Mouse (Mus musculus) kidney, adult 2 months (tissue): Measurements from ENCODE around the gene Dpysl5. TPM values are rescaled to one million over a fixed set of nuclear protein-coding genes. Genes with fewer than 3 reads are reported as not detected.

Experiments used
- DNase-seq: peaks from one replicate; pipeline ENCODE4 v3.0.0; 2021
- H3K27ac ChIP-seq: fragments of 200-500 bp; 2 replicates; pipeline ENCODE4 v1.5.1; 2012; ENCODE audit warnings: low read depth, low read length, control low read depth, inconsistent platforms; ENCODE audit not compliant: insufficient read depth
- H3K27me3 ChIP-seq: fragments of 200-500 bp; replicated peaks from 2 replicates; pipeline ENCODE4 v1.6.1; 2012; ENCODE audit warnings: mild to moderate bottlenecking, moderate library complexity, low read length, inconsistent platforms; ENCODE audit not compliant: control insufficient read depth, insufficient read depth
- H3K36me3 ChIP-seq: fragments of 200-500 bp; 2 replicates; pipeline ENCODE4 v1.6.1; 2012; ENCODE audit warnings: mild to moderate bottlenecking, moderate library complexity, low read length, inconsistent platforms; ENCODE audit not compliant: control insufficient read depth, insufficient read depth
- H3K4me1 ChIP-seq: fragments of 200-500 bp; 2 replicates; pipeline ENCODE4 v1.6.1; 2011; ENCODE audit warnings: low read length; ENCODE audit not compliant: control insufficient read depth, insufficient read depth
- H3K4me3 ChIP-seq: fragments of 200-500 bp; 2 replicates; pipeline ENCODE4 v1.5.1; 2011; ENCODE audit warnings: mild to moderate bottlenecking, low read depth, low read length, control low read depth; ENCODE audit not compliant: insufficient read depth
- CTCF ChIP-seq: fragments of 200-500 bp; conservative IDR thresholded peaks from 2 replicates; pipeline ENCODE4 v1.5.1; 2011; ENCODE audit warnings: low read depth, mild to moderate bottlenecking, control low read depth, low read length, moderate library complexity, mixed read lengths; ENCODE audit not compliant: insufficient read depth, insufficient read length
- POLR2A ChIP-seq: fragments of 200-500 bp; IDR thresholded peaks from one replicate; pipeline ENCODE4 v1.6.1; 2011; ENCODE audit warnings: low read depth, low read length, control low read depth
- WGBS: fragments of 180-500 bp; shearing (Covaris S2); methylation state at CpG from one replicate; pipeline ENCODE4 v1.1.7; 2018; 5-methylcytosine and 5-hydroxymethylcytosine counted together
- polyA plus RNA-seq: library from polyadenylated mRNA; depleted of rRNA; stranded (reverse); fragments of >200 nt; gene quantifications from 2 replicates; pipeline ENCODE4 v1.2.3, GENCODE M21; 2012

Gene Dpysl5
- polyA plus RNA-seq, 1 experiment, result 0.58 TPM

- no peak for DNase-seq
- H3K4me3 ChIP-seq, result no peak overlapping the region
- WGBS, result 77% methylated on average over 4 of the region's 4 CpGs
- peaks cover 4% of the 10 kb centered on the region; the same call in 1 of the 2 replicates for H3K4me1 ChIP-seq
- H3K36me3 ChIP-seq, result no peaks in the 10 kb centered on the region
- peaks cover 2% of the 10 kb centered on the region; the same call in 1 of the 2 replicates for H3K27me3 ChIP-seq
- no peak overlapping the region for H3K27ac ChIP-seq
- TF ChIP-seq POLR2A (no peak), CTCF (no peak)
These were observed 6.1 kb downstream of the Dpysl5 start for GRCm38 (mm10) chr5:30717506-30717905.

GRCm38 (mm10) chr5:30717991-30718703, 6.8 kb downstream of the Dpysl5 start:
- no peaks in the 10 kb centered on the region for H3K4me1 ChIP-seq
- no peaks in the 10 kb centered on the region for H3K36me3 ChIP-seq
- TF ChIP-seq CTCF (no peak), POLR2A (no peak)
- H3K27me3 ChIP-seq, result no peaks in the 10 kb centered on the region
- WGBS, result 82% methylated on average over 10 of the region's 10 CpGs
- no peak overlapping the region for H3K27ac ChIP-seq
- no peak for DNase-seq
- H3K4me3 ChIP-seq, result no peak overlapping the region

- H3K27ac ChIP-seq, result no peak overlapping the region
- H3K36me3 ChIP-seq, result no peaks in the 10 kb centered on the region
- H3K27me3 ChIP-seq, result no peaks in the 10 kb centered on the region
- no peaks in the 10 kb centered on the region for H3K4me1 ChIP-seq
- H3K4me3 ChIP-seq, result no peak overlapping the region
- DNase-seq, result no peak
- 82% methylated on average over 8 of the region's 8 CpGs for WGBS
- TF ChIP-seq POLR2A (no peak), CTCF (no peak)
These were observed 10.6 kb downstream of the Dpysl5 start for GRCm38 (mm10) chr5:30721935-30722334.

GRCm38 (mm10) chr5:30726151-30726693, 14.9 kb downstream of the Dpysl5 start:
- Histone ChIP-seq H3K4me3 (no peak overlapping the region), H3K27me3 (no peaks in the 10 kb centered on the region)
- 86% methylated on average over 5 of the region's 5 CpGs for WGBS

GRCm38 (mm10) chr5:30732511-30732910, 21.1 kb downstream of the Dpysl5 start:
- no peak for DNase-seq
- TF ChIP-seq CTCF, result no peak
- no peak for TF ChIP-seq POLR2A

More at GRCm38 (mm10) chr5:30726151-30726693, 14.9 kb downstream of the Dpysl5 start:
- TF ChIP-seq POLR2A (no peak), CTCF (no peak)
- no peak overlapping the region for H3K27ac ChIP-seq
- DNase-seq, result no peak
- H3K36me3 ChIP-seq, result no peaks in the 10 kb centered on the region
- no peaks in the 10 kb centered on the region for H3K4me1 ChIP-seq

GRCm38 (mm10) chr5:30734666-30735065, 23.3 kb downstream of the Dpysl5 start:
- Histone ChIP-seq H3K36me3 (no peaks in the 10 kb centered on the region), H3K27me3 (no peaks in the 10 kb centered on the region), H3K4me1 (no peaks in the 10 kb centered on the region), H3K4me3 (no peak overlapping the region), H3K27ac (no peak overlapping the region)
- DNase-seq, result no peak
- no peak for TF ChIP-seq CTCF
- 70% methylated on average over 4 of the region's 4 CpGs for WGBS

More at GRCm38 (mm10) chr5:30732511-30732910, 21.1 kb downstream of the Dpysl5 start:
- H3K4me3 ChIP-seq, result no peak overlapping the region
- 82% methylated on average over 7 of the region's 7 CpGs for WGBS
- no peaks in the 10 kb centered on the region for H3K4me1 ChIP-seq
- H3K27me3 ChIP-seq, result no peaks in the 10 kb centered on the region
- H3K27ac ChIP-seq, result no peak overlapping the region
- no peaks in the 10 kb centered on the region for H3K36me3 ChIP-seq

GRCm38 (mm10) chr5:30738127-30738828, 26.9 kb downstream of the Dpysl5 start:
- DNase-seq, result no peak
- Histone ChIP-seq H3K27me3 (no peaks in the 10 kb centered on the region), H3K27ac (no peak overlapping the region), H3K4me3 (no peak overlapping the region), H3K36me3 (no peaks in the 10 kb centered on the region), H3K4me1 (no peaks in the 10 kb centered on the region)
- TF ChIP-seq POLR2A (no peak), CTCF (no peak)
- 42% methylated on average over 10 of the region's 10 CpGs for WGBS
